Mouse (Mus musculus) brown adipose tissue, adult 24 weeks (tissue): ENCODE measurements around the gene Rgsl1. TPM values are rescaled to one million over a fixed set of nuclear protein-coding genes. Genes with fewer than 3 reads are reported as not detected.

Experiments used
- H3K27ac ChIP-seq: fragments of 200-500 bp; replicated peaks from 2 replicates; pipeline ENCODE4 v1.5.1; 2012; ENCODE audit warnings: low read depth, mild to moderate bottlenecking, low read length
- H3K4me1 ChIP-seq: fragments of 200-500 bp; 2 replicates; pipeline ENCODE4 v1.6.1; 2012; ENCODE audit warnings: low read length, mixed read lengths; ENCODE audit not compliant: control insufficient read depth, insufficient read depth, insufficient read length
- H3K4me3 ChIP-seq: fragments of 200-500 bp; 2 replicates; pipeline ENCODE4 v1.5.1; 2012; ENCODE audit warnings: low read depth, mild to moderate bottlenecking, low read length, moderate library complexity; ENCODE audit not compliant: insufficient read depth
- polyA plus RNA-seq: library from polyadenylated mRNA; stranded (reverse); fragments of >200 nt; gene quantifications from 2 replicates; pipeline ENCODE4 v1.2.4, GENCODE M21; 2012; ENCODE audit not compliant: missing spikeins, insufficient read depth, insufficient read length

The Rgsl1 gene
- polyA plus RNA-seq, 1 experiment, result not detected

GRCm38 (mm10) chr1:153740145-153740544, 103.8 kb downstream of the Rgsl1 start, which contains the start of gene Rgs16:
Gene Rgs16, plus strand, starts transcription at chr1:153740349.
- H3K4me3 ChIP-seq, result peak within 1 kb of the TSS; percentile 63
- H3K27ac ChIP-seq, result no peak within 1 kb of the TSS
- no peaks in the 10 kb centered on the region for H3K4me1 ChIP-seq

- H3K4me3 ChIP-seq, result 0 out of 2 replicates have a peak overlapping the region, but pooled peaks have one; percentile 39
- no peak overlapping the region for H3K27ac ChIP-seq
- no peaks in the 10 kb centered on the region for H3K4me1 ChIP-seq
Measured at GRCm38 (mm10) chr1:153739437-153740015, 104.4 kb downstream of the Rgsl1 start.

GRCm38 (mm10) chr1:153737101-153738085, 106.5 kb downstream of the Rgsl1 start:
- no peak overlapping the region for H3K27ac ChIP-seq
- no peaks in the 10 kb centered on the region for H3K4me1 ChIP-seq

GRCm38 (mm10) chr1:153736096-153736495, 107.8 kb downstream of the Rgsl1 start:
- H3K4me1 ChIP-seq, result no peaks in the 10 kb centered on the region

More at GRCm38 (mm10) chr1:153737101-153738085, 106.5 kb downstream of the Rgsl1 start:
- H3K4me3 ChIP-seq, result no peak overlapping the region

GRCm38 (mm10) chr1:153734866-153735265, 109.1 kb downstream of the Rgsl1 start:
- Histone ChIP-seq H3K4me1 (no peaks in the 10 kb centered on the region), H3K27ac (no peak overlapping the region), H3K4me3 (no peak overlapping the region)

More at GRCm38 (mm10) chr1:153736096-153736495, 107.8 kb downstream of the Rgsl1 start:
- Histone ChIP-seq H3K27ac (no peak overlapping the region), H3K4me3 (no peak overlapping the region)

- Histone ChIP-seq H3K4me1 (no peaks in the 10 kb centered on the region), H3K27ac (no peak overlapping the region)
Measured at GRCm38 (mm10) chr1:153733181-153733580, 110.8 kb downstream of the Rgsl1 start.

GRCm38 (mm10) chr1:153730671-153731070, 113.3 kb downstream of the Rgsl1 start:
- Histone ChIP-seq H3K27ac (no peak overlapping the region), H3K4me1 (no peaks in the 10 kb centered on the region), H3K4me3 (no peak overlapping the region)

More at GRCm38 (mm10) chr1:153733181-153733580, 110.8 kb downstream of the Rgsl1 start:
- H3K4me3 ChIP-seq, result no peak overlapping the region

GRCm38 (mm10) chr1:153729806-153730205, 114.1 kb downstream of the Rgsl1 start:
- Histone ChIP-seq H3K4me1 (no peaks in the 10 kb centered on the region), H3K4me3 (no peak overlapping the region), H3K27ac (no peak overlapping the region)

Other genes starting within 250 kb of the Rgsl1 start
- not detected in 2 replicates for gene Rgs8, start 191.1 kb downstream of the Rgsl1 start, polyA plus RNA-seq
- gene Rgs16, start 103.8 kb downstream of the Rgsl1 start, polyA plus RNA-seq, result 0.44 TPM in 1 of 2 replicates, not detected in the other
- 2.6 and 3.6 TPM in 2 replicates for gene Rnasel, start 94.7 kb downstream of the Rgsl1 start, polyA plus RNA-seq
- gene Teddm1b, start 30.2 kb upstream of the Rgsl1 start, polyA plus RNA-seq, result not detected in 2 replicates
- not detected in 2 replicates for gene Teddm1a, start 47.6 kb upstream of the Rgsl1 start, polyA plus RNA-seq
- 924 and 1,059 TPM in 2 replicates for gene Glul, start 55.8 kb upstream of the Rgsl1 start, polyA plus RNA-seq
- 0.58 TPM in 1 of 2 replicates, not detected in the other for gene Teddm2, start 56.1 kb upstream of the Rgsl1 start, polyA plus RNA-seq